Mouse (Mus musculus) midbrain, embryonic 12.5 days (tissue): ENCODE data around the gene Nupr1. TPM values are rescaled to one million over a fixed set of nuclear protein-coding genes. Genes with fewer than 3 reads are reported as not detected.
"Not testable (repeated sequence)": the region's sequence is repeated elsewhere in the genome, so short reads cannot be mapped to it uniquely, and the experiment has no call there.

Experiments
- ATAC-seq: fragments of 200-750 bp; cut with Nextera tagmentation; 2 replicates; pipeline ENCODE4 v1.8.0; 2017; ENCODE audit warnings: low read depth, moderate TSS enrichment, moderate library complexity; ENCODE audit not compliant: low FRiP score
- H3K27ac ChIP-seq: fragments of 300-500 bp; sonication (generic); replicated peaks from 2 replicates; pipeline ENCODE4 v1.5.1; 2016; ENCODE audit warnings: mild to moderate bottlenecking
- H3K27me3 ChIP-seq: fragments of 300-500 bp; sonication (generic); 2 replicates; pipeline ENCODE4 v1.6.1; 2016; ENCODE audit warnings: mild to moderate bottlenecking
- H3K36me3 ChIP-seq: fragments of 300-500 bp; sonication (generic); 2 replicates; pipeline ENCODE4 v1.6.1; 2016
- H3K4me1 ChIP-seq: fragments of 300-500 bp; sonication (generic); 2 replicates; pipeline ENCODE4 v1.6.1; 2016
- H3K4me2 ChIP-seq: fragments of 300-500 bp; sonication (generic); replicated peaks from 2 replicates; pipeline ENCODE4 v1.6.1; 2016; ENCODE audit warnings: mild to moderate bottlenecking, moderate library complexity
- H3K4me3 ChIP-seq: fragments of 300-500 bp; sonication (generic); 2 replicates; pipeline ENCODE4 v1.5.1; 2016; ENCODE audit warnings: mild to moderate bottlenecking
- H3K9ac ChIP-seq: fragments of 300-500 bp; sonication (generic); replicated peaks from 2 replicates; pipeline ENCODE4 v1.6.1; 2016; ENCODE audit warnings: mild to moderate bottlenecking, moderate library complexity
- H3K9me3 ChIP-seq: fragments of 300-500 bp; sonication (generic); 2 replicates; pipeline ENCODE4 v1.6.1; 2016; ENCODE audit warnings: mild to moderate bottlenecking
- WGBS: fragments of 180-500 bp; shearing (Covaris S2); methylation state at CpG from one replicate; pipeline ENCODE4 v1.1.7; 2016; 5-methylcytosine and 5-hydroxymethylcytosine counted together
- polyA plus RNA-seq: library from polyadenylated mRNA; unstranded; fragments of >200 nt; fragmentation: Nextera tagmentation; extraction: Ambion mirVana; gene quantifications from 2 replicates; pipeline ENCODE4 v1.2.1, GENCODE M21; 2016

The Nupr1 gene
- polyA plus RNA-seq, 1 experiment from 2014 or later: 7.9 TPM

DNA sequence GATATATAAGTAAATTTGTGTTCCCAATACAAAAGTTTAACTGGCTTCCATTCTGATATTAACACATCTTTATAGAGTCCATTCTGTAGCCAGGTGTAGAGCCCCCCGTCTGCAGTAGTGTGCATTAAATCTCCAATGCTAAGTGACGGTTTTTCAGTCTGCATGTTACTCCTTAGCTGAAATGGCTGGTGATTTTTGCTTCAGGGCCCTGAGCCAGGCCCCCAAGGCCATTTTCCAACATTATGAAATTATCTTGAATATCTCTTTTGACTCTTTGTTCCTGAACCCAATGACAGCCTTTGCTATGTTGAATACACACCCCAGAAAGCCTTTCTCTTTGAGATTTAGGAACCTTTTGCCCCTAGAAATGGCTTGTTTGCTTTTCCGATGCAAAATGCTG, 29.1 kb upstream of the Nupr1 start:
- H3K27ac ChIP-seq: no peak overlapping the region
- no peaks in the 10 kb centered on the region for H3K27me3 ChIP-seq
- no peaks in the 10 kb centered on the region for H3K9me3 ChIP-seq
- H3K4me2 ChIP-seq: no peak overlapping the region
- ATAC-seq: no peak
- 76% methylated on average over 3 of the region's 3 CpGs for WGBS
- no peaks in the 10 kb centered on the region for H3K4me1 ChIP-seq
- peaks cover 25% of the 10 kb centered on the region for H3K36me3 ChIP-seq
- H3K9ac ChIP-seq: no peak overlapping the region
- no peak overlapping the region for H3K4me3 ChIP-seq

DNA sequence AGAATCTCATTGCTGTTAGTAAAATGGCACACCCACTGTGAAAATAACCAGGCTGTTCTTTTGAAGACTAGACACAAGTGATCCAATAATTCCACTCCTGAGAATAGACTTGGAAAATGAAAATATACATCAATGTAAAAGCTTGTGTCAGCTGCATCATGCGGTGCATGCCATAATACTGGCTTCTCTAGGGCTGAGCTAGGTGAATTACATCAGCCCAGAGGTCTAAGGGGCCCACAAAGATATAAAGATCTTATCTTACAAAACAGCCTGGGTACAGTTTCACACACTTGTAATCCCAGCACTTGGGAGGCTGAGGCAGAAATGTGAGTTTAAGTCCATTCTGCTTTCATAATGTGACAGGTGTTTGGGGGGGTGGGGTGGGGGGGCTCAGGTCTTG, 26.9 kb upstream of the Nupr1 start:
- no peaks in the 10 kb centered on the region for H3K27me3 ChIP-seq
- H3K9me3 ChIP-seq: no peaks in the 10 kb centered on the region
- H3K4me2 ChIP-seq: no peak overlapping the region
- no peak overlapping the region for H3K27ac ChIP-seq
- no peak overlapping the region for H3K4me3 ChIP-seq
- 0 out of 2 replicates have a peak, but pooled peaks cover 5% of the 10 kb centered on the region for H3K36me3 ChIP-seq
- 93% methylated on average over 1 of the region's 1 CpGs for WGBS
- no peak for ATAC-seq
- H3K4me1 ChIP-seq: no peaks in the 10 kb centered on the region
- no peak overlapping the region for H3K9ac ChIP-seq

DNA sequence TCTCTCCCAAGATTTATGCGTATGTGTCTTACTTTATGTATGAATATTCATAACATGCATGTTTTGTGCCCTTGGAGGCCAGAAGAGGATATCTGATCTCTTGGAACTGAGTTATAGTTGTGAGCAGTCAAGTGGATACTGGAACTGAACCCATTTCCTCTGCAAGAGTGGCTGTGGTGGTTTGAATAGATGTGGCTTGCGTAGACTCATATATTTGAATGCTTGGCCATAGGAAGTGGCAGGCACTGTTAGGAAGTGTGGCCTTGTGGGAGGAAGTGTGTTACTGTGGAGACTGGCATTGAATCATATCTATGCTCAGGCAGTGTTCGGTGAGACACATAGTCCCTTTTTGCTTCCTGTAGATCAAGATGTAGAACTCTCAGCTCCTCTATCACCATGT, 25.0 kb upstream of the Nupr1 start:
- Histone ChIP-seq H3K9me3 (no peaks in the 10 kb centered on the region), H3K4me2 (no peak overlapping the region), H3K27ac (no peak overlapping the region), H3K36me3 (no peaks in the 10 kb centered on the region), H3K4me3 (no peak overlapping the region), H3K9ac (no peak overlapping the region), H3K27me3 (no peaks in the 10 kb centered on the region), H3K4me1 (no peaks in the 10 kb centered on the region)
- WGBS: 92% methylated on average over 3 of the region's 3 CpGs
- ATAC-seq: no peak

DNA sequence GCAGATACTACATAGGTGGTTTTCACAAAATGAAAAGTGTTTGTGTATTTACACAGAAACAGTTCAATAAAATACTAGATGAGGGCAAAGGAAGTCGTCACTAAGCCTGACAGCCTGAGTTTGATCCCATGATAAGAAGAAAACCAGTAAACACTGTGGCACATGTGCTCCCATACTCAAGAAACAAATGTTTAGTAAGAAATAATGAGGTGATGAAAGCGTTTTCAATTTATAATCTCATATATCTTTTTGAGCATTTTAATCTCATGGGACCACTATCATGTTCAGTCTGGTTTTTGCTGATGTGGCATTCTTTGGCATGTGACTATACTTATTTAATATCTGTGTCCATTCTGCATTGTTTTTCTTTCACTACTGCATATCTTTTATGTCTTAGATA, 23.3 kb upstream of the Nupr1 start:
- no peak overlapping the region for H3K27ac ChIP-seq
- H3K27me3 ChIP-seq: no peaks in the 10 kb centered on the region
- H3K9me3 ChIP-seq: no peaks in the 10 kb centered on the region
- ATAC-seq: no peak
- no peak overlapping the region for H3K4me3 ChIP-seq
- no peak overlapping the region for H3K4me2 ChIP-seq
- WGBS: 93% methylated on average over 2 of the region's 2 CpGs
- no peak overlapping the region for H3K9ac ChIP-seq
- no peaks in the 10 kb centered on the region for H3K36me3 ChIP-seq
- H3K4me1 ChIP-seq: peaks cover 8% of the 10 kb centered on the region

DNA sequence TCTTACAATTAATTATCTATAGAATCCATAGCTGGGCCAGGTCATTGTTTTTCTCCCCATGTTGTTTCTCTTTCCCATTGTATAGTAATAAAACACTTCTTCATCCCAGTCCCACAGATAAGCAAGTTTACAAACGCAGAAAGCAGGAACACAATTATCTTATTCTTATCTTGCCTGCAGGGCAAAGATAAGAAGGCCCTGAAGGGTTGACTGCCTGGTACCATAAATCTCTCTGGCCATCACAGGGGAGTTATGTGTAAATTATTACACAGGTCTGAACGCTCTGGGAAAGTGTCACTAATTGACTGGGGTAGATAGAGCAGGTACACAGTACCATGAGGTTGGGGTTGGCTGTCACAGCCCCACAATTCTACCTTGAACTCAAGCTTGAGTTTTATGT, 20.2 kb upstream of the Nupr1 start:
- no peaks in the 10 kb centered on the region for H3K27me3 ChIP-seq
- no peak overlapping the region for H3K27ac ChIP-seq
- 80% methylated on average over 2 of the region's 2 CpGs for WGBS
- H3K4me3 ChIP-seq: no peak overlapping the region
- H3K9me3 ChIP-seq: no peaks in the 10 kb centered on the region
- ATAC-seq: no peak
- H3K9ac ChIP-seq: no peak overlapping the region
- no peak overlapping the region for H3K4me2 ChIP-seq
- H3K36me3 ChIP-seq: no peaks in the 10 kb centered on the region
- H3K4me1 ChIP-seq: peaks cover 8% of the 10 kb centered on the region

DNA sequence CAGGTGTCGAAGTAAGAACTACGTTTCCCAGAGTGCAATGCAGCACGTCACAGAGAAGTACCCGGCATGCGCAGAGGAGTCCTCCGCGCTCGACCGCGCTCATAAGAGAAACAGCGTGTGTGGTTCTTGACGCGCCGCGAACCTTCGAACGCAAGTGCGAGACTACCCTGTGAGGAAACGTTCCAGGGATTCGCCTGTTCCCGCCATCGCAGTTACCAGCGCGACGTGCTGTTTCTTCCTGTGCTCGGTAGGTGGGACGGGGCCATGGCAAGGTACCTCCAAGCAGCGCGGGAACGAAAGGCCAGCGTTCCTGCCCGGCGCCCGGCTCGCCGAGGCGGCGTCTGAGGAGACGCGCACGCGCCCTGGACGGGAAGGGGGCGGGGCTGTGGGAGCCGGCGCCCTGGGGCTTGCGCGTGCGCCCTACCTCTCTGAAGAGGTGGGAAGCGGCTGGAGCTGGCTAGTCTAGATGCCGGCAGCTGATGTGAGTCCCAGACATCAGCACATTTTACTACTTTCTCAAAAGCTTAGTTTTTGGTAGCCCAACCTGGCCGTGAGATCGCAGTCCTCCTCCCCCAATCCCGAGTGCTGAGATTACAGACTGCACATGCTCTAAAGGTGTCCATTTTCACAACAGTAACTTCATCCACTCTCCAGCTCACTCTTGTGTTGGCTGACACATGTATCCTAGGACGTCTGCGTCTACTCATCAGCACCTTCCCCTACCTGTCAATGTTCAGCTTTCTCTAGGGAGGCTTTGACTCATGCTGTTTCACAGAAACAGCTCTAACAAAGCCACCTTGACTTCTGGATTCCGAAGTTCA, 18.8 kb upstream of the Nupr1 start, which contains the start of gene Sgf29:
Gene Sgf29, plus strand, starts transcription at position 79 of the 821 bp plus-strand sequence.
- Histone ChIP-seq H3K9ac (peak within 1 kb of the TSS; percentile 59), H3K4me1 (peaks cover 8% of the 10 kb centered on the region), H3K27ac (peak within 1 kb of the TSS; percentile 92), H3K4me2 (peak within 1 kb of the TSS; percentile 76), H3K36me3 (no peaks in the 10 kb centered on the region), H3K27me3 (no peaks in the 10 kb centered on the region), H3K9me3 (no peaks in the 10 kb centered on the region), H3K4me3 (peak within 1 kb of the TSS; percentile 59)
- ATAC-seq: peak; percentile 98
- 1% methylated on average over 57 of the region's 57 CpGs for WGBS

DNA sequence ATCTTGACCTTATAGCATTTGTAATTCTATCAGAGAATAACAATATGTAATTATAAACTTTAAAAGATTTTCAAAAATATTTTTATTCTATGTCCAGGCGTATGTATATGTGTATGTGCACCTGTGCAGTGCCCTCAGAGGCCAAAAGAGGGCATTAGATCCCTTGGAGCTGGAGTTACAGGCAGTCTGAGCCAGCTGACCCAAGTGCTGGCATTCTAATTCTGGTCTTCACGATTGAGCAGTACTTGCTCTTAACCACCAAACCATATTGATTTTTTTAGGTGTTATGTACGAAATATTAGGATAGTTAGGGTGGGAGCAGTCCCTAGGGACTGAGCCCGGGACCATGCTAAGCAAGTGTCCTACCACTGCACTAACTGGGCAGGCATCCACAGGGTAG, 17.8 kb upstream of the Nupr1 start:
- no peaks in the 10 kb centered on the region for H3K36me3 ChIP-seq
- H3K27ac ChIP-seq: no peak overlapping the region
- 0 out of 2 replicates have a peak overlapping the region, but pooled peaks have one; percentile 59 for H3K4me3 ChIP-seq
- H3K9me3 ChIP-seq: no peaks in the 10 kb centered on the region
- no peak overlapping the region for H3K9ac ChIP-seq
- peaks cover 8% of the 10 kb centered on the region for H3K4me1 ChIP-seq
- ATAC-seq: no peak; the same call in 1 of the 2 replicates
- WGBS: 73% methylated on average over 4 of the region's 4 CpGs
- H3K27me3 ChIP-seq: no peaks in the 10 kb centered on the region
- peak overlapping the region; percentile 76; the same call in 1 of the 2 replicates for H3K4me2 ChIP-seq

DNA sequence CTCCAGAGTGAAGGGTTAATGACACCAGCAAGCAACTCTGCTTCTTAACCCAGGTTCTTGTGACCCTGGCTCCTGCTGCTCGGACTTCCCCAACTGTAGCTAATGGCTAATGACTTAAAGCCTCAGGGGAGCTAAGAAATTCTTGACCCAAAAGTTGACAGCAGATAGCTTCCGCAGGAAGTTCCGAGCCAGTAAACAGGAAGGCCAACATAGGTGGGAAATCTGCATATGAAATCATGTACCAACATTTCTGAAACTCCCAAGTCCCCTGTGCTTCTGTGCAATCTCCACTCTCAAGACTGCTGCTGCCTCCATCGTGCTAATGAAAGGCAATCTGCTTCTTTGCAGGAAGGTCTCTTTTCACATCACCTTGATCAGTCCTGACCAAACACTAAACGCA, 15.0 kb upstream of the Nupr1 start:
- peaks cover 8% of the 10 kb centered on the region for H3K4me1 ChIP-seq
- H3K27me3 ChIP-seq: no peaks in the 10 kb centered on the region
- H3K4me2 ChIP-seq: no peak overlapping the region
- no peaks in the 10 kb centered on the region for H3K36me3 ChIP-seq
- H3K27ac ChIP-seq: no peak overlapping the region
- WGBS: 75% methylated on average over 5 of the region's 5 CpGs
- no peak for ATAC-seq
- H3K9ac ChIP-seq: no peak overlapping the region
- no peaks in the 10 kb centered on the region for H3K9me3 ChIP-seq
- H3K4me3 ChIP-seq: no peak overlapping the region

DNA sequence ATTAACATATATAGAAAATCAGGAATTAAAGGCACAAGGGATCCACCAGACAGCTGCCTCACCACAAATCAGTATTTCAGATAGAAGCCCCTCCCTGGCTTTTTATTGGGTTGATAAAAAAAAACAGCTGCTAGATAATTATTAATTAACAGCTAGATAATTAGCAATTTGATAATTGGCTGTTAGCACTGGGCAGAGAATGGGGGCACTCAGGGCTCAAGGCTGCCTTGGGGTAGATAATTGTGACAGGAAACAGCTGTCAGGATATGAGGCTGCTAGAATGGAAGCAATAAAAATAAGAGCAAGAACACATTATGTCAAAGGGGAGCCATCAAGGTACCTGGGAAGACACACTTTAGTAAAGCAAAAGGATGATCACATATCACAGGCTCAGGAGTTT, 14.3 kb upstream of the Nupr1 start:
- no peak overlapping the region for H3K4me2 ChIP-seq
- no peak for ATAC-seq
- H3K27me3 ChIP-seq: no peaks in the 10 kb centered on the region
- no peak overlapping the region for H3K9ac ChIP-seq
- no peaks in the 10 kb centered on the region for H3K36me3 ChIP-seq
- peaks cover 2% of the 10 kb centered on the region for H3K4me1 ChIP-seq
- H3K9me3 ChIP-seq: no peaks in the 10 kb centered on the region
- no peak overlapping the region for H3K27ac ChIP-seq
- no peak overlapping the region for H3K4me3 ChIP-seq

DNA sequence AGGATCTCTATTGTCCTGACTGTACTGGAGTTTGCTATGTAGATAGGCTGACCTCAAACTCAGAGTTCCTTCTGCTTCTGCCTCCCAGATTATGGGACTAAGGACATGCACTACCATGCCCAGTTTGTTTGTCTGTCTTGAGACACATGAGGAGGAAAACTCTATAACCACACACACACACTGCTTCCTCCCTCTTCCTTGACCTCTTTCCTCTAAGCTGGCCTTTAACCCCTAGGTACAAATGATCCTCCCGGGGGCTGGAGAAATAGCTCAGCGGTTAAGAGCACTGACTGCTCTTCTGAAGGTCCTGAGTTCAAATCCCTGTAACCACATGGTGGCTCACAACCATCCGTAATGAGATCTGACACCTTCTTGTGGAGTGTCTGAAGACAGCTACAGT, 13.7 kb upstream of the Nupr1 start:
- no peaks in the 10 kb centered on the region for H3K4me1 ChIP-seq
- WGBS: 71% methylated on average over 3 of the region's 3 CpGs
- H3K4me2 ChIP-seq: no peak overlapping the region
- no peaks in the 10 kb centered on the region for H3K9me3 ChIP-seq
- H3K27ac ChIP-seq: no peak overlapping the region
- no peak for ATAC-seq
- no peak overlapping the region for H3K9ac ChIP-seq
- no peaks in the 10 kb centered on the region for H3K27me3 ChIP-seq
- no peaks in the 10 kb centered on the region for H3K36me3 ChIP-seq
- no peak overlapping the region for H3K4me3 ChIP-seq

DNA sequence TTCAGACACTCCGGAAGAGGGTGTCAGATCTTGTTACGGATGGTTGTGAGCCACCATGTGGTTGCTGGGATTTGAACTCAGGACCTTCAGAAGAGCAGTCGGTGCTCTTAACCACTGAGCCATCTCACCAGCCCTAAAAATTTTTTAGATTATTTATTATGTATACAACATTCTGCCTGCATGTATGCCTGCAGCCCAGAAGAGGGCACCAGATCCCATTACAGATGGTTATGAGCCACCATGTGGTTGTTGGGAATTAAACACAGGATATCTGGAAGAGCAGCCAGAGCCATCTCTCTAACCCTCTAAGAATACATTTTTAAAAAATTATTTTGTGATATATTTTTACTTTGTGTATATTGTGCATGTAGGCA, 12.6 kb upstream of the Nupr1 start:
- not testable (repeated sequence) for H3K4me1 ChIP-seq, ATAC-seq, H3K4me3 ChIP-seq, H3K9ac ChIP-seq, H3K27me3 ChIP-seq, H3K27ac ChIP-seq, H3K4me2 ChIP-seq, H3K9me3 ChIP-seq, H3K36me3 ChIP-seq
- WGBS: 70% methylated on average over 3 of the region's 3 CpGs

DNA sequence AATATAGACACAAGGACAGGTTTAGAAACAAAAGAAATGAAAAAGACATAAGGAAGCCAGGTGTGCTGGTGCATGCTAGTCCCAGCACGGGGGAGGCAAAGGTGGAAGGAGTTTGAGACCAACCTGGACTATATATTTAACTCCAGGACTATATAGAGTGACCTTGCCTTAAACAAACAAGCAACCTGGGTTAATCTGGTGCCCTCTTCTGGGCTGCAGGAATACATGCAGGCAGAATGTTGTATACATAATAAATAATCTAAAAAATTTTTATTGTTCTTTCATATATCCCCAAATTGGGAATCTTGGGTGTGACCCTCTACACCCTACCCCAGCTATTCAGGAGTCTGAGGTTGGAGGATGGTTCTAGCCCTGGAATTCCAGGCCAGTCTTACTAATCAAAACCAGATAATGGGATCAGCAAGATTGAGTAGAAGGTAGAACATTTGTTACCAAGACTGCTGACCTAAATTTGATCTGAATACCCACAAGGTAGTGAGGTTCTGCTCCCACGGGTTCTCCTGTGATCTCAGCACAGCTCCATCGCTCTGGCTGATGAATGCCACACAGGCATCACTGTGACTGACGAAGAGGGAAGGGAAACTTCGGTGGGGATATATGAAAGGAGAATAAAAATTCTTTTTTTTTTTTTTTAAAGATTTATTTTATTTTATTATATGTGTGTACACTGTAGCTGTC, 12.0 kb upstream of the Nupr1 start:
- H3K4me2 ChIP-seq: no peak overlapping the region
- no peaks in the 10 kb centered on the region for H3K4me1 ChIP-seq
- no peaks in the 10 kb centered on the region for H3K9me3 ChIP-seq
- no peak overlapping the region for H3K4me3 ChIP-seq
- ATAC-seq: no peak
- H3K36me3 ChIP-seq: no peaks in the 10 kb centered on the region
- H3K27me3 ChIP-seq: 0 out of 2 replicates have a peak, but pooled peaks cover 6% of the 10 kb centered on the region
- 76% methylated on average over 5 of the region's 5 CpGs for WGBS
- no peak overlapping the region for H3K9ac ChIP-seq
- H3K27ac ChIP-seq: no peak overlapping the region
